Mouse (Mus musculus) CH12F3 (cell line): Measurements from ENCODE around the gene Bcl7a.

Experiments
- in situ Hi-C: fragments of 300-500 bp; cut with MboI; formaldehyde crosslinking; loops from 2 replicates; pipeline ENCODE4 v1.14.3; 2020; ENCODE audit warnings: low sequenced_read_pairs

Bcl7a gene

DNA sequence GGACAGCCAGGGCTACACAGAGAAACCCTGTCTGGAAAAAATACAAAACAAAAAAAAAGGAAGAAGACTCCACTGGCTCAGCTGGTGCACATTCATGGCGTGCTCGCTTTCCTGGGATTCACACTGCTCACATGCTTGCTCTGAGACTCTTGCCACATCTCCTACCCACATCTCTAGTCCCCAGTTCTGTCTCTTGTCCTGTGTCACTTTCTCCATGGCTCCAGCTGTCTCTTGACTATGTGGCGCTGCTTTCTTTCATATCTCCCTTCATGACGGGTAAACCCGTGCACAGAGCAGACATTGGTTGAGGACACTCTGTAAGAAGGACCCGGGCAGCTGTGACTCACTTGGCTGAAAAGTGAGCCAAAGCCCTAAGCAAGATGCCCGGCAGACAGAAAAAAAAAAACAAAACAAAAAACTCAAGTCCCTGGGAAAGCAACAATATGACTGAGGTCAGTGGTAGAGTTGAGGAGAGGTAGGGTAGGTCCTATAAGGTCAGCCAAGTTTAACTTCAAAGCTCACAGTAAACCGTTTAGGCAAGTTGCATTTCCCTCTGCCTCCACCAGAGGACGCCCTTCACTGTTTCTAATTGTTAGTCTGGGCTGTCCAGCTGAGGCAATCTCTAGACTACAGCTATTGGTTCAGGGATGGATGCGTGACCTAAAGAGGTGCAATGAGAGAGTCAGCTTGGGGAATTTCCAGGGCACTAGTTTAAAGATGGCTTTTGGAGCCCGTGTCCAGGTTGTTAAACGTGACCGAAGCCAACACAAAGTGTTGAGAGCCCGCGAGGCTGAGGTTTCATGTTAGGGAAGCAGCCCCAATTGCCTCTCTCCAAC, 33.7 kb downstream of the Bcl7a start:
- in situ Hi-C loops = no loop called here

DNA sequence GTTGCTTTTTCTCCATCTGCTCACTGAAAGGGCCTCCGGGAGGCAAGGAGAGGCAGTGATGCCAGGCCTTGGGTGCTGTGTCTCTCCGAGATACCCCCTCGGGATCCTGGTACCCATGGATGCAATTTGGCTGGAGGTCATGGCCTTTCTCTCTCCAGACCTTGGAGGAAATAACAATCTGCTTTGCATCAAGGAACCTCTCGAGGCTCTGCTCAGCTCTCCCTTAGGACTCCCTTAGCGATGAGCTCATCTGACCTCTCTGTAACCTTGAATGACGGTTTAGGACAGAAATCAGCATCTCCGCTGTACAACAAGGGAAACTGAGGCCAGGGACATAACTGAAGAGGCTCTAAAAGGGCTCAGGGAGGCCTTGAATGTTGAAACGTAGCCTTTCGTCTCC, 35.1 kb downstream of the Bcl7a start:
- in situ Hi-C loops = no loop called here

DNA sequence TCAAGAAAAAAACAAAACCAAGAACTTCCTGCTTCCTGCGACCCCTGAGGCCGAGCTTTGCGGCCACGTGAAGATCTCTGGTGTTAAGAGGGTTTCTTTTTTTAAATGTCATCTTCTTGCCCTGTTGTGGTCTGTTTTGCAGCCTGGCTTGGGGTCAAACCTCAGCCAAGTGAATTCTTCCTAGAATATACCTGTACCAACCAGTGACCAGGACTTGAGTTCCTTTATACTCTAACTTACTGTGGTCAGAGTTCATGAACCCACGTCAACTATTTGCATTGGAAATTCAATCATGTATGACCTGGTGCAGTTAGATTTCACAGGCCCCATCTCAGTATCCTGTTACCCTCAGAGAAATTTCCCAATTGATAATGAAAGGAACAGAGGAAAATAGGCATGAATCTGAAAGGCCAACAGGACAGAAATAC, 35.9 kb downstream of the Bcl7a start:
- in situ Hi-C loops = no loop called here

DNA sequence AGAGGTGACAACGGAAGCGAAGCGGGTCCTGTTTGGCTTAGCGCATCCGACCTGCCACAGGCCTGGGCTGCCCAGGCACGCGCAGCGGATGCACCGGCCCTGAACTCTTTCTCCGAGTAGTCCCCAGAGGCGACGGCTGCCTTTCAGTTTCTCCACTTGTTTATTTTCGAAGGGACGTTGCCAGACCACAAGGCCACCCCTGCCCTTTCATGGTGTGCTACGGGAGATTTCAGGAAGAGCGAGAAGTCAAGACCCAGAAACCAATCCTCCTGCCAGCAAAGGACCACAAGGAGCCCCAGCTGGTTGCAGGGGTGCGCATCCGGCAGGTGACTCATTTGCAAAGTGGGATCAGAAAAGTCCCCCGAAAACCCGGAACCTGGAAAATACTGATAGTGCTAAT, 38.3 kb downstream of the Bcl7a start:
- in situ Hi-C loops = no loop called here

DNA sequence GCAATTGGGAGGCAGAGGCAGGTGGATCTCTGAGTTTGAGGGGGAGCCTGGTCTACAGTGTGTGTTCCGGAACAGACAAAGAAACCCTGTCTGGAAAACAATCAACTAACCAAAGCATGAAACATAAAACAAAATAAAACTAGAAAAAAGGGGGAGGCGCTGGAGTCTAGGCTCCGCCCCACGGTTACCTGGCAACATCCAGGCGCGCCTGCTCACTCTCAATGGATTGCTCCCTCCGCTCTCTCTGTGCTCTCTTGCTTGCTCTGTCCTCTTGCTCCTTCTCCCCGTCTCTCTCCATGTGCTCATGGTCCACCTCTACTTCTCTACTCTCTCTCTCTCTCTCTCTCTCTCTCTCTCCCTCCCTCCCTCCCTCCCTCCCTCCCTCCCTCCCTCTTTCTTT, 39.1 kb downstream of the Bcl7a start:
- in situ Hi-C loops = no loop called here

DNA sequence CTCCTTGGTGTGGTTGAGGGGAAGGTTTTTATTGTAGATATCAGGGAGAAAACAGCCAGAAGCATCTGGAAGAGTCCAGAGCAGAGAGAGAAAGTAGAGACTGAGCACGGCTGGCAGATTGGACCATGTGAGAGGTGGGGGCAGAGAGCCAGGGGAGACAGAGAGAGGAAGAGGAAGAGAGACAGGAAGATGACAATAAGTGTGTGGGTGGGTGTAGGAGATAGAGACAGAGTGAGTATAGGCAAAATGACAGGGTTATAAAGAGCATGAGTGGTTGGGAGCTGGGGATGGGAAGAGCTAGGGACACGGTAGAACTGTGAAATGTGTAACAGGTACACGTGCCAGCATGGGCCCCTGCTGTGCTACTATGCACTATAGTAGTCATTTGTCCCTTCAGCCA, 44.8 kb downstream of the Bcl7a start:
- in situ Hi-C loops = no loop called here

DNA sequence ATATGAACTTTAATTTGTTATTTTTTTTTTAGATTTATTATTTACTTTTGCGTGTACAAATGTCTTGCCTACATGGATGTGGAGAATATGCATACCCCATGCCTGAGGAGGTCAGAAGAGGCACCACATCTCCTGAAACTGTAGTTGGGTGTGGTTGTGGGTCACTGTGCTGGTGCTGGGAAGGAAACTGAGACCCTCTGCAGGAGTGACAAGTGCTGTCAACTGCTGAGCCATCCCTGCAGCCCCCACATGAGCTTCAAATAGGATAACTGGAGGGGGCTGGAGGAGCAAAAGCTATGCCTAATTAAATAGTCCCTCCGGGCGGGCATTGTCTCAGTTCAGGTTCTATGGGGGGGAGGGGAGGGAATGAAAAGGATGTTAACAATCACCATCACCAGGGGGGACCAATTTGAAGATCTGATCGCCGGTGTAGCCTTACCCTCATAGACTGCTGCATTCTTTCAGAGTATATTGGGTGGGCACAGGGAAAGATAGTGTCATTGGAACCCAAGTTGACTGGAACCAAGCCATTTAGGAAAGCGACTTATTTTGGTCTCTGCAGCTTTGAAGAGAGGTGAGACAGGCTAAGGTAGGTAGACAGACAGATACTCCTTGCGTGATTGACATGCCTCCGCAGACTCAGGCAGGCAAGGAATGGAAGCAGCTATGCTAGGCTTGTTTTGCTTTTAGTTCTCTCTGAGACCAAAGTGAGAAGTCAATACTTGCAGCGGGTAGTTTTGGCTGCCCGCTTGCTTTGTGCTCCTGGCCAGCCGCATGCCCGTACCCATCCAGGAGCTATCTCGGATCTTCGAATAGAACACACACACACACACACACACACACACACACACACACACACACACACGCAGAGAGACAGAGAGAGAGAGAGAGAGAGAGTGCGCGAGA, 47.2 kb downstream of the Bcl7a start:
- in situ Hi-C loops = no loop called here

DNA sequence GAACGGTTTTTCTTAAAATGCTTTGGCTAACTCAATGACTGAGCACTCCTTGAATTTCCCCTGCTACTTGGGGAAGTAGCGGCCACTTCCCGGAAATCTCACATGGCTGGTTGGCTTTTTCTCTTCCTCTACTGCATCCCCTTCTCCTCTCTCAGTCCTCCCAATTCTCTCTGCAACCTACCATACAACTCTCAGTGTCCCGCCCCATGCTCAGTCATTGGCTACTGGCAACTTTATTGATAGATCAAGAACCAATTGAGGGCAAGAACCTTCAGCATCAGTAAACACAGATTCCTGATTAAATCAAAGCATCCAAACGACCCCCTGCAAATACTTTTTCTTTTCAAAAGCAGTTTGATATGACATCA, 47.8 kb downstream of the Bcl7a start:
- in situ Hi-C loops = no loop called here

DNA sequence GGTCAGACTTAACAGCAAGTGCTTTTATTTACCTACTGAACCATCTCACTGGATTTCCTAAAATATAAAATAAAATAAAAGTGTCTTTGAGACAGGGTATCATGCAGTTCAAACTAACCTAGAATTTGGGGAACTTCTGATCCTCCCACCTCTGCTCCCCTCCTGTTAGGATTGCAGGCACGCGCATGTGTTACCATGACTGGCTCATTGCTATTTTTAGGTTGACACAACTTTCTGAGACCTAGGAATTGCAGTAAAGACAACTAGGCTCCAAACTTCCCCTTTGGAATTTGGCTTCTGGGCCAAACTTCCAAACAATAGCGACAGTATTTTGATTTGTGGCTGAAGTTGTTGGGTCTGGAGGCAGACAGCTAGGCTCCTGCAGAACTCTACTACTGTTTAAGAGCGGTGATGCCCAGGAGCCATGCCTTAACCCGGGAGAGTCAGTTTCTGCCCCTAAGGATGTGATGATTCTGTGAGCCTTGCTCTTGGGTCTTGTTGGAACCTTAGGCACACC, 50.2 kb downstream of the Bcl7a start:
- in situ Hi-C loops = no loop called here

DNA sequence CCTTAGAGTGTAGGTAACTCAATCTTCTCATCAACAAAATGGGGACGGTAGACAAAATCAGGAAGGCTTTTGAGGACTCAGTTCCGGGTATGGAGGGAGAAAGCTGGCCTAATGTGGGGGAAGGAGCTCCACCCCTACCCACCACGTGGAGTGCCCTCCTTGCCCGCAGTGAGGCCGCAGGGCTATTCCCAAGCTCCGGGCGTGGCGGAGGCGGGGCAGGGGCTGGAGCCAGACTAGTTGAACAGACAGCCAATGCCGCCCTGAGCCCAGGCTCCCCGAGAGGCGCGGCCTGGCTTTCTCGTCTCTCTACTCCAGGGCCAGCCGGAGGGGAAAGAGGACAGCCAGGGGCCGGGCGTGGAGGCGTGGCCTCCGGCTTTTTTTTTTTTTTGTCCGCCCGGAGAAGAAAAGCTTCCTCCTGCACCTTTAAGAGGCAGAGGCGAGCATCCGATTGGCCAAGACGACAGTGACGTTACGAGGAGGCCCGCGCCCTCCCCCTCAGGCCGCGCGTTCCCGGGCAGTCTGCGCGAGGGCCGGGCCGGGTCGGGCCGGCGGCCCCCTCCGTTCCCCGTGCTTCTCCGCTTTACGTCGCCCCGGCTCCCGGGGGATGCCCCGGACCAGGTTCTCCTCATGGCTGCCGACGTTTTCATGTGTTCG, 50.8 kb downstream of the Bcl7a start, which contains the start of gene Mlxip:
TSS of gene Mlxip (plus strand) at position 496 of the 654 bp plus-strand sequence.
- in situ Hi-C loops = no loop called here

DNA sequence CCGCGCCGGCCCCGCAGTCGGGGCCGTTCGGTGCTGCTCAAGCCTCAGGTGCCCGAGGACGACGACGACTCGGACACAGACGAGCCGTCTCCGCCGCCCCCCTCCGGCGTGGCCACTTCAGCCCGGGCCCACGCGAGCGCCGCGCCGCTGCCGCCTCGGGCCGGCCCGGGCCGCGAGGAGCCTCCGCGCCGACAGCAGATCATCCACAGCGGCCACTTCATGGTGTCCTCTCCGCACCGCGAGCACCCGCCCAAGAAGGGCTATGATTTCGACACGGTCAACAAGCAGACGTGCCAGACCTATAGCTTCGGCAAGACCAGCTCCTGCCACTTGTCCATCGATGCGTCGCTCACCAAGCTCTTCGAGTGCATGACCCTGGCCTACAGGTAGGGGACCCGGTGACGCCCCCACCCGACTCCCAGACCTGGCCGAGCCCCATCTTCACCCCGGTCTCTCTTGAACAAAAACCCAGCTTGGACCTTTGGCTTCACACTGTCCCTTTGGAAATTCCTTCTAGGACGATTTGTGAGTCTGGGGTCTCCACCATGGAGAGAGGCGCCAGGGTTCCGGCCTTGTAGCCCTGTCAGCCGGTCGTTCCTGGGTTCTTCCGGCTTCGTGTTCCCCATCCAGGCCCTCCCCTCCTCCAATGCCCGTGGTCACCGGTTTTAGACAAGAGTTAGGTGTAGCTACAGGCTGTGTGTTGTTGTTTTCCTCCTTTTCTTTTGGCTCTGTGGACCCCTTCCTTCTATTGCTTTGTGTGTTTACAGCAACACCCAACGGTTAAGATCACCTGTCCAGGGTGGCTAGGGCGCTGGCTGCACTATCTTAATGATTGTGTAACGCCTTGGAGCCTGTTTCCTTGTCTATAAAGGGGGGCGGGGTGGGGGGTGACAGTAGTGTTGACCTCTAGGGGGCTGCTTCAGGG, 51.6 kb downstream of the Bcl7a start:
- in situ Hi-C loops = no loop called here

DNA sequence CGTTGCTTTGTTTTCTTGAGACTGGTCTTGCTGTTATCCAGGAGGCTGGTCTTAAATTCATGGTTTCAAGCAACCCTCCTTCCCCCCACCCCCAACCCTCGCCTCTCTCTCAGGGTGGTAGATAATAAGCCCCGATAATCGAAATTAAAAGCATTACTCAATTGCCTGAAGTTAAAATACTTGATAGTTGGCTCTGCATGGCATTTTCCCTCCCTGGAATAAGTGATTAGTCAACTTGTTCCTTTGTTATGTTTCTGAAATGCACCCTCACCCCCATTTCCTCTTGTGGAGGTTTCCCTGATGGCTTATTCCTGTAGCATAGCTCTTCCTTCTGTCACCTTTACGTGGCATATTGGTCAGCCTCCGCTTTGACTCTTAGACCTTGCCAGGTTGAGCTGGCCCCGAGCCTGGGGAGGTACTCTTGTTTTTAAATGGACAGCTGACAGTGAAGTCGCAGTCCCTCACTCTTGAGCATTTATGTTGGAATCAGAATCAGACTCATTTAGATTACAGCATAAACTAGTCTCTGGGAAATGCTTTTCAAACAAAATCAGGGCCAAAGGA, 53.3 kb downstream of the Bcl7a start:
- in situ Hi-C loops = no loop called here

DNA sequence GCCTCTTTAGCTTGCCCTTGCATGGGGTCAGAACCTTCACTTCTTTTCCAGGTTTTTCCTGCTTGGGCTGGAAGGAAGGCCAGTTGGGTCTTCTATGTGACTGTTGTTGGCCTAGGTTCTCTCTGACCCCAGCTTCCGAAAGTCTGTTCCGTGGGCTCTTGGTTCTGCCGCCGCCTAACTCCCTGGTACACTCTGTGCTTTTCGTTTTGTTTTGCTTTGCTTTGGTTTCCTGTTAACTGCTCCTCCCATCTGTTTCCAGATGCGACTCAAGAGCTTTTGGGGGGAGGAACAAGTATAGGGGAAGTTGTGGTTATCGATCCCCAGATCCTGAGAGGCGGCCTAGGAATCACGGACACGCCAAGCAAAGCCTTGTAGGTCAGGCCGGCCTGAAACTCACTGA, 54.2 kb downstream of the Bcl7a start:
- in situ Hi-C loops = no loop called here

DNA sequence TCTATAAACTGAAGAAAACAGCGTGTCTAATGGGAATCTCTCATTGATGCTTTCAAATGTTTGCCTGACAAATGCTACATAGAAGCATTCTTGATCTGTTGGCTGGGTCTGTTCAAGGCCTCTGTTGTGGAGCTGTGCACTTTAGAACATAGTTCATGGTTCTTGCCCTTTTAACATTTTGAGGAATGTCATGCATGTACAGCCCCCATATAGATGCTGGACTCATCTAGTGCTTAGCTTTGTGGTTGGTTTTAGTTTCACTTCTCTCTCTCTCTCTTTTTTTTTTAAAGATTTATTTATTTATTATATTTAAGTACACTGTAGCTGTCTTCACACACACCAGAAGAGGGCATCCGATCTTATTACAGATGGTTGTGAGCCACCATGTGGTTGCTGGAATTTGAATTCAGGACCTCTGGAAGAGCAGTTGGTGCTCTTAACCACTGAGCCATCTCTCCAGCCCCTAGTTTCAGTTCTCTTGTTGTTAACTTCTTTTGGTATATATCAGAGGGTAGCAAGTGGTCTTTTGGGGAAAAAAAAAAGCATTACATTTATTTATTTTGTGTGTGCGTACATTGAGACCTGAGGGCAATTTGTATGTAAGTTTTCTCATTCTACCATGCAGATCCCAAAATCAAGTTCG, 55.3 kb downstream of the Bcl7a start:
- in situ Hi-C loops = no loop called here

DNA sequence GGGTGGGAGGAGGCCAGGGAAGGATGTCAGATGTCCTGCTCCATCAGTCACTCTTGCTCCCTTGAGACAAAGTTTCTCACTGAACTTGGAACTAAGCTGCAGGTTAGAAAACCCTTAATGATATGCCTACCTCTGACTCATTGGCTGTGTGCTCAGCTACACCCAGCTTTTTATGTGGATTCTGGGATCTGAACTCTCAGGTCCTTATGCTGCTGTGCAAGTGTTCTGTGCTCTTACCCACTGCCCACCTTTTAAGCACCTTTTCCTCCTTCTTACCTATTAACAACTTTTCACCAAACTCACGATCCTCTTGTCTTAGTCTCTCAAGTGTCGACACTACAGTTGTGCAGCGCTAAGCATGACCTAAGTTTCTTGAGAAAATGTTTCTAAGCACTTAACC, 60.8 kb downstream of the Bcl7a start:
- in situ Hi-C loops = no loop called here

DNA sequence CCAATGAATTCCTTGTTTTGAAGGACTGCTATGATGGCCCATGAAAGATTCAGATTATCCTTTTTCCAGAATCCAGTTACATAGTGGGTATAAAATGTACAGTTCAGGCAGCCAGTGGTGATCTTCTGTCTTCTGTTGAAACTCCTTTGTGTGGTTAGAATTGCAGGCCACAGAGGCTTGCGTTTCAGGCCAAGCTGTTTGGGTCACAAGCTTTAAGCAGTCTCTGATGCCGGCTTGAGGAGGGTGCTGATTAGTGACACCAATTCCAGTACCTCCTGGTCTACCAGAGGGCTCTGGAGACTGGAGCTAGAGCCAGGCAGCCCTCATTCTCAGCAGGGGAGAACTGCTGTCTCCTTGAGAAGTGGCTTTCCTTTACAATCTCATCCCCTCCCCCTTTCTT, 63.3 kb downstream of the Bcl7a start:
- in situ Hi-C loops = no loop called here

DNA sequence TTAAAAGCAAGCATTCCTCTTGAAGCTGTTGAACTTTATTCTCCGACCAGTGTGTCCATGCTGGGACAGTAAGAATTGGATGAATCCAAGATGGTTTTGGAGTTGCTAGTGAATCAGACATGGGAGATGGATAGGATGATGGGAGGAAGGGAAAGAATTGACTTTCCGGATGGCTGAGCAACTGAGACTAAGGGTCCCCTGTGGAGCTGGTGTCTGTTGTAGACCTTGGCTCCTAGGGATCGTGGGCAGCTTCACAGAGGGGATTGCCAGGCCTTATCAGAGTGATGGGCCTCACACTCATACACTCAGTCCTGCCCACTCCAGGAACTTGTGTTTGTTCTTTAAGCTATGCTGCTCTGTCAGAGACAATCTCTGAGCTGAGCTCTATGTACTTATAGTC, 64.5 kb downstream of the Bcl7a start:
- in situ Hi-C loops = no loop called here

DNA sequence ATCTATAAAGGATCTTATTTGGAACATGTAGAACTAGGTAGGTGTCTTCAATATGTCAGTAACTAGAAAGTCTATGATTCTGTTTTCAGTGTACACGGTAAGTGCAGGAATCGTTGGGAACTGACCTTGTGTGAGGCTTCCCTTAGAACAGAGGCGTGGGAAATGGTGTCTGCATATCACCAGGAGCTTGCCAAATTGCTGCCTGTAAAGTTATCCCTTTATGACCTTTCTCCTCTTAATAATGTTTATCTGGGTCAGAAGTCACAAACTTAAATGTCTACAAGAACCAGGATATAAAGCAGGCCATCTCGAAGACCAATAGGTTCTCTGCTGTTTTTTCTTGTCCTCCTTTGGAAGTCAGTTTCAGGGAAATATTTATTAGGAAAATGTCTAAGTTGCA, 68.6 kb downstream of the Bcl7a start:
- in situ Hi-C loops = no loop called here

DNA sequence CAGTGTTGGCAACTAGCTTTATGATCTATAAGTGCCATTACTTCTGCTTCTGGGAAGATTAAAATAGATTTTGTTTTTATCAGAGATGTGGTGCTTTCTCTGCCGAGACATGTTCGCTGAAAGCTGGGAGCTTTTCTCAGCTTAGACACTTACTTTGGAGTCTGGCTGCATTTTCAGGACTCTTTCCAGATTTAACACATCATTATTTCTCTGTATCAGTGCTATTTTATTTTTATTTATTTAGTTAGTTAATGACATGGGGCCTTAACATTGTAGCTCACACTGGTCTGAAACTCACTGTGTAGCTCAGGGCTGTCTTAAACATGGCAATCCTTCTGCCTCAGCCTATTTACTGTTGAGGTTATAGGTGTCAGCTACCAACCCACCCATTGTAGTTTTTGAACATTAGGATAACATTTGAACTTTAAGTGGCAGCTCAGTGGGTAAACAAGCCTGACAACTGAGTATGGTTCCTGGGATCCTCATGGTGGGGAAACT, 70.3 kb downstream of the Bcl7a start:
- in situ Hi-C loops = no loop called here
